Mouse (Mus musculus) forebrain, postnatal 0 days (tissue): Measurements from ENCODE around the gene Trim56. TPM values are rescaled to one million over a fixed set of nuclear protein-coding genes. Genes with fewer than 3 reads are reported as not detected.

Source experiments
- ATAC-seq: fragments of 200-750 bp; cut with Nextera tagmentation; 2 replicates; pipeline ENCODE4 v1.8.0; 2017; ENCODE audit warnings: mild to moderate bottlenecking, moderate library complexity
- DNase-seq: peaks from one replicate; pipeline ENCODE4 v3.0.0-alpha.2; 2015
- H3K27ac ChIP-seq: fragments of 300-500 bp; sonication (generic); 2 replicates; pipeline ENCODE4 v1.5.1; 2014; ENCODE audit warnings: low read depth, mild to moderate bottlenecking, antibody characterized with exemption, low read length, moderate library complexity, mixed read lengths
- H3K27me3 ChIP-seq: fragments of 300-500 bp; sonication (generic); 2 replicates; pipeline ENCODE4 v1.6.1; 2014; ENCODE audit warnings: mild to moderate bottlenecking, low read length, mixed read lengths; ENCODE audit not compliant: insufficient read depth
- H3K36me3 ChIP-seq: fragments of 300-500 bp; sonication (generic); 2 replicates; pipeline ENCODE4 v1.6.1; 2014; ENCODE audit warnings: mild to moderate bottlenecking, moderate library complexity; ENCODE audit not compliant: insufficient read depth
- H3K4me1 ChIP-seq: fragments of 300-500 bp; sonication (generic); 2 replicates; pipeline ENCODE4 v1.6.1; 2014; ENCODE audit warnings: antibody characterized with exemption; ENCODE audit not compliant: insufficient read depth
- H3K4me2 ChIP-seq: fragments of 300-500 bp; sonication (generic); 2 replicates; pipeline ENCODE4 v1.6.1; 2014; ENCODE audit warnings: low read depth, mild to moderate bottlenecking, moderate library complexity
- H3K4me3 ChIP-seq: fragments of 300-500 bp; sonication (generic); 2 replicates; pipeline ENCODE4 v1.5.1; 2014; ENCODE audit warnings: low read depth, low read length, mixed read lengths
- H3K9ac ChIP-seq: fragments of 300-500 bp; sonication (generic); 2 replicates; pipeline ENCODE4 v1.6.1; 2014; ENCODE audit warnings: mild to moderate bottlenecking
- H3K9me3 ChIP-seq: fragments of 300-500 bp; sonication (generic); 2 replicates; pipeline ENCODE4 v1.6.1; 2016; ENCODE audit warnings: low read length
- CTCF ChIP-seq: sonication (generic); IDR thresholded peaks from 2 replicates; pipeline ENCODE4 v1.5.1; 2016; ENCODE audit warnings: antibody characterized with exemption, control low read depth, low read depth
- whole genome bisulfite sequencing: fragments of 180-500 bp; shearing (Covaris S2); extraction: QIAGEN DNeasy Blood & Tissue Kit; methylation state at CpG from one replicate; pipeline ENCODE4 v1.1.7; 2014; 5-methylcytosine and 5-hydroxymethylcytosine counted together
- polyA plus RNA-seq: library from polyadenylated mRNA; unstranded; fragments of >200 nt; fragmentation: Nextera tagmentation; extraction: Ambion mirVana; gene quantifications from 2 replicates; pipeline ENCODE4 v1.2.1, GENCODE M21; 2015
- total RNA-seq: library from RNA; depleted of rRNA; stranded (reverse); fragments of >200 nt; gene quantifications from 2 replicates; pipeline ENCODE4 v1.2.3, GENCODE M21; 2014

Gene Trim56
- total and polyA plus RNA-seq, 2 experiments from 2014 or later, result 2.3 to 4.0 TPM

- DNase-seq (no peak), ATAC-seq (no peak)
- H3K4me2 ChIP-seq, result no peak overlapping the region
- H3K36me3 ChIP-seq, result no peaks in the 10 kb centered on the region
- no peaks in the 10 kb centered on the region for H3K9me3 ChIP-seq
- no peaks in the 10 kb centered on the region for H3K27me3 ChIP-seq
- no peak for TF ChIP-seq CTCF
- H3K27ac ChIP-seq, result no peak overlapping the region
- H3K4me3 ChIP-seq, result no peak overlapping the region
- WGBS, result 63% methylated on average over 25 of the region's 25 CpGs
- no peak overlapping the region for H3K9ac ChIP-seq
- no peaks in the 10 kb centered on the region for H3K4me1 ChIP-seq
These were observed 5.9 kb downstream of the Trim56 start for GRCm38 (mm10) chr5:137109941-137110593.

- DNase-seq, result no peak
- H3K27me3 ChIP-seq, result no peaks in the 10 kb centered on the region
- H3K4me1 ChIP-seq, result no peaks in the 10 kb centered on the region
- no peak for TF ChIP-seq CTCF
- no peaks in the 10 kb centered on the region for H3K36me3 ChIP-seq
- no peak overlapping the region for H3K4me2 ChIP-seq
- H3K9ac ChIP-seq, result no peak overlapping the region
- no peak overlapping the region for H3K4me3 ChIP-seq
- no peak for ATAC-seq
- no peak overlapping the region for H3K27ac ChIP-seq
- H3K9me3 ChIP-seq, result no peaks in the 10 kb centered on the region
- WGBS, result 63% methylated on average over 6 of the region's 6 CpGs
These were observed 7.9 kb downstream of the Trim56 start for GRCm38 (mm10) chr5:137108111-137108510.

DNA sequence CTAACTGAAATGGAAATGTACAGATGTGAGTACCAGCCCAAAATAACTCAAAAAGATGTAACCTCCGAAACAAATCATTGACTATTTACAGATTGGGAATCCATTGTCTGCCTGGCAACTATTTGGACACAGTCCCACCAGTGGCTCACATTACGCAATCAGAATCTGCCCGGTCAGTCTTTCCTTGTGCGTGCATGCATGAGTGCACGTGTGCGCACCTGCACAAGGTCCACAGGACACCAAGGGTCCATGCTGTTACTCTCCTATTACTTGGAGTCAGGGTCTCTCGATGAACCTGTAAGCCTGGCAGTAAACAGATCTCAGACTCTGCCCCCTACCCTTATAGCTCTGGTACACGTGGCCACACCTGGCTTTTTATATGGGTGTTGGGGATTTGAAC is 8.3 kb downstream of the Trim56 start:
- H3K9ac ChIP-seq, result no peak overlapping the region
- ATAC-seq (no peak), DNase-seq (no peak)
- no peak for TF ChIP-seq CTCF
- H3K4me1 ChIP-seq, result no peaks in the 10 kb centered on the region
- 85% methylated on average over 8 of the region's 8 CpGs for WGBS
- H3K4me3 ChIP-seq, result no peak overlapping the region
- H3K9me3 ChIP-seq, result no peaks in the 10 kb centered on the region
- H3K4me2 ChIP-seq, result no peak overlapping the region
- H3K27ac ChIP-seq, result no peak overlapping the region
- no peaks in the 10 kb centered on the region for H3K36me3 ChIP-seq
- no peaks in the 10 kb centered on the region for H3K27me3 ChIP-seq

- no peak overlapping the region for H3K27ac ChIP-seq
These were observed 9.0 kb downstream of the Trim56 start for GRCm38 (mm10) chr5:137107024-137107423.

GRCm38 (mm10) chr5:137106434-137106833 is 9.6 kb downstream of the Trim56 start:
- Histone ChIP-seq H3K4me1 (no peaks in the 10 kb centered on the region), H3K27me3 (no peaks in the 10 kb centered on the region), H3K9ac (no peak overlapping the region), H3K27ac (no peak overlapping the region), H3K9me3 (no peaks in the 10 kb centered on the region), H3K4me3 (no peak overlapping the region), H3K4me2 (no peak overlapping the region), H3K36me3 (no peaks in the 10 kb centered on the region)
- ATAC-seq (no peak), DNase-seq (no peak)
- WGBS, result 61% methylated on average over 4 of the region's 4 CpGs
- TF ChIP-seq CTCF, result no peak

More at GRCm38 (mm10) chr5:137107024-137107423, 9.0 kb downstream of the Trim56 start:
- peak; percentile 94 for DNase-seq
- Histone ChIP-seq H3K4me2 (peak overlapping the region; percentile 36), H3K27me3 (no peaks in the 10 kb centered on the region), H3K9ac (no peak overlapping the region), H3K9me3 (no peaks in the 10 kb centered on the region), H3K36me3 (no peaks in the 10 kb centered on the region), H3K4me3 (no peak overlapping the region), H3K4me1 (no peaks in the 10 kb centered on the region)
- peak; percentile 92 for TF ChIP-seq CTCF
- ATAC-seq, result peak; percentile 77
- WGBS, result 5% methylated on average over 6 of the region's 6 CpGs

DNA sequence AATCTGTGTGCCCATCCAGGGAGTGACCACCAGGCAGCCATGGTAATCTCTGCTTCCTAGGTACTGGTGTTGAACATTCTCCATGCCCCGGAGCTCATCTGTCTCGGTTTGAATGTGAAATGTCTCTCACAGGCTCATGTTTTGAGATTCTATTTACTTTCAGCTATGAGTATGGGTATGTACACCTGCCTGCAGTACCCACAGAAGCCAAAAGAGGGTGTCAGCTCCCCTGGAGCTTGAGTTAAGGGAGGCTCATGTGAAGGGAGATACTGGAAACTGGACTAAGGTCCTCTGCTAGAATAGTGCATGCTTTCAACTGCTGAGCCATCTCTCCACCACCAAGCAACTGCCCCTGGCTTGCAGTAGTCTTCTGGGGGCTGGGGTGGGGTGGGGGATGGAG is 12.0 kb downstream of the Trim56 start:
- no peaks in the 10 kb centered on the region for H3K27me3 ChIP-seq
- no peak overlapping the region for H3K27ac ChIP-seq
- no peak overlapping the region for H3K4me2 ChIP-seq
- H3K9ac ChIP-seq, result no peak overlapping the region
- H3K36me3 ChIP-seq, result no peaks in the 10 kb centered on the region
- no peak overlapping the region for H3K4me3 ChIP-seq
- DNase-seq (no peak), ATAC-seq (no peak)
- TF ChIP-seq CTCF, result no peak
- H3K4me1 ChIP-seq, result no peaks in the 10 kb centered on the region
- no peaks in the 10 kb centered on the region for H3K9me3 ChIP-seq
- 92% methylated on average over 2 of the region's 2 CpGs for WGBS

DNA sequence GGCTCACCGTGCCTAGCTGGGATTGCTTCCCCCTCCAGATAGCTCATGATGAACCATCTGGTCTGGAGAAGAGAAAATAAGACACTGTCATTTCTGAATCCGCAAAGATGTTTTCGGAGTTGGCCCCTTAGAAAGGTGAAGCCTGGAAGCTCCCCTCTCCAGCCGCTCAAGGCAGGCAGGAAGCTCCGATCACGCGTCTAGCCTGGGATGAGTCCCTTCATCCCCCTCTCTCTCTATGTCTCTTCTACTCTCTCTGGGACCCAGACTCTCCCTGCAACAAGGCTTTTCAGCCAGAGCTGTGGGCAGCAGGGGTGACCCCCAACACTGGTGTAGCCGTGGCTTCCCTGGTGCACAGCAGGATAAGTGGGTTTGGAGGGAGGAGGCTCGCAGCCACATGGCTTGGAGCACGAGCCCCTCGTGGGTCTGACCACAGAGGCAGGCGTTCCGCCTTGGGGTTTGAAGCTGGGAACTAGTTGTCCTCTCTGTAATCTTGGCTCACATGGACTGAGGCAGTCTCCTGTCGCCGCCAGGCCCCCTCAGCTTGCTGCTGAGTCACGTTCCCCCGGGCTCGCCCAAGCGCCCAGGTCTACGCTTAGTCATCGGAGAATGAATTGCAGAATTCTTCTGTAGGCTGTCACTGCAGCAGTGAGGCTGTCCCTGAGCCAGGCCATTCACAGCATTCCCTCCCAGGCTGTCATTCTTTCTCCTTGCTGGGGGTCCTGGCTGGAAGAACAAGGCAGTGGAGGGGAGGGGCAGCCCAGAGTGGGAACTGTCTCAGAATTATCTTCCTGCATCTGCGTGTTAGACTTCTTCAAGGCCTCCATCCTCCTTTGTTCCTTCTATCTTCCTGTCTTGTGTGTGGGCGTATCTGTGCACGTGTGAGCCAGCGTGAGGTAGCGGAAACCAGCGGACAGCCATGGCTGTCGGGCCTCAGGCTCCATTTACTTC is 13.2 kb downstream of the Trim56 start:
- Histone ChIP-seq H3K4me3 (no peak overlapping the region), H3K9ac (no peak overlapping the region), H3K27me3 (no peaks in the 10 kb centered on the region), H3K27ac (0 out of 2 replicates have a peak overlapping the region, but pooled peaks have one; percentile 21), H3K4me1 (no peaks in the 10 kb centered on the region), H3K4me2 (no peak overlapping the region), H3K9me3 (no peaks in the 10 kb centered on the region), H3K36me3 (no peaks in the 10 kb centered on the region)
- ATAC-seq (peak; percentile 36; the same call in 1 of the 2 replicates), DNase-seq (no peak)
- 59% methylated on average over 28 of the region's 28 CpGs for WGBS
- TF ChIP-seq CTCF, result no peak
